Mouse (Mus musculus): ENCODE results near the gene Fosl2. TPM values are rescaled to one million over a fixed set of nuclear protein-coding genes. Genes with fewer than 3 reads are reported as not detected.
A peak's percentile ranks its signal among the peaks of the same experiment; 100 is the strongest.

Gene Fosl2
- polyA plus RNA-seq, 1 experiment from 2014 or later, result 5.8 TPM

DNA sequence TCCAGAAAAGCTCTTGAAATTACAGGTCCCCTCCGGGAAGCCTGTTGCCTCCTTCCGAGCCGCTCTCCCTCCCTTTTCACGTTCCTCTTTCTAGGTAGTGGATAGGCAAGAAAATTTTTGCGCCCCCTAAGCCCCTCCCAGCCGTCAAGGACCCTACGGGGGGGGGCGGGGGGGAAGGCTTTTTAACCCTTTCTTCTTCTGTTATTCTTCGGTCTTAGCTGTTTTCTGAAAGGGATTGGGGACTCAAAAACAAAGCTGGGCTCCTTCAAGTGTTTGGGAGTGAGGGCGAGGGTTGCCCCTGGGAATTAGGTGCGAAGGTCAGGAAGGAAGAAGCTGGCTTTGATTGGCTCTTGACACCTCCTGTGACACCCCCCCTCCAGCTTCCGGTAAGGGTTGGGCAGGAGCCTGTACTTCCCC is 1.5 kb downstream of the Fosl2 start:
- Histone ChIP-seq H3K27ac (ENCODE audit: low read depth, low read length) (peak overlapping the region; percentile 97), H3K4me3 (ENCODE audit: low read depth, low read length) (peak overlapping the region; percentile 73), H3K9me3 (ENCODE audit: control insufficient read depth) (no peaks in the 10 kb centered on the region), H3K36me3 (ENCODE audit: control insufficient read depth, insufficient read depth) (0 out of 2 replicates have a peak, but pooled peaks cover under 1% of the 10 kb centered on the region), H3K27me3 (replicated peaks; ENCODE audit: control insufficient read depth, insufficient read depth, low read length) (no peaks in the 10 kb centered on the region), H3K4me1 (replicated peaks; ENCODE audit: control insufficient read depth, insufficient read depth, low read length) (peaks cover 5% of the 10 kb centered on the region), H3K4me2 (replicated peaks; ENCODE audit: low read depth) (peak overlapping the region; percentile 86), H3K9ac (ENCODE audit: low read depth, low read length) (peak overlapping the region; percentile 92)
- ATAC-seq, result no peak
- TF ChIP-seq CTCF (IDR thresholded peaks at IDR 0.05; ENCODE audit: low read depth), result no peak
- under 1% methylated on average over 12 of the region's 12 CpGs for WGBS

DNA sequence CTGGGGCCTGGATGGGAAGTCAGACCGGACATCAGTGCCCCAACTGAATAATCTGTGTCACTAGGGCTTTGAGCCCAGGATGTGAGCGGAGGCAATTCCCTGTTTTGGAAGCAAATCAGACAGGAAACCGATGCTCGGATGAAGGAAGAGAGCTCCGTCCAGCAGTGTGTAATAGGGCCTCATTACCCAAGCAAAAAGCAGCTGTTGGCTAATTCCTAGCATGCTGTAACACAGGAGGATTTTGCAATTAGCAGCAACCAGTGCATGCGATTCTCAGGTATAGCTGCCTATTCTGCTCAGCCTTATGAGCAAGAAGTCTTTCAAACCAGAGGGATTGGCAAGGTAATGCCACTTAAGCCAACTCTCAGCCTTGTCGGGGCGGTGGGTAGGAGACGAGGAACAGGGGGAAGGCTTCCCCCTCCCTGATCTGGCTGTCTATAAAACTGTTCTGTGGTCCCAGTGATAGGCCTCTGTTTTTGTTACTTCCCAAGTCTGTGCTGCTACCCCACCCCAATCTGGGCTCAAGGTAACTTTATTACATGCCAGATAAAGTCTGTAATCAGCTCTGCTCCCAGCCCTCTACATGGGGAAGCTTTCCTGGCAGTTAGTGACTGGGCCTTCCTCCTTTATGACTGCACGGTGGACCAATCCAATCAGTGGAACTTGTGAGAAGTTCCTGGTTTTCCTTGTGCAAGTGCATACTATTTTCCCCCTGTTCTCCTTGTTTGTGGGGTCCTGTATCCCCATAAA is 3.0 kb downstream of the Fosl2 start:
- Histone ChIP-seq H3K4me1 (replicated peaks; ENCODE audit: control insufficient read depth, insufficient read depth, low read length) (peaks cover 11% of the 10 kb centered on the region; the same call in 1 of the 2 replicates), H3K27ac (ENCODE audit: low read depth, low read length) (peak overlapping the region; percentile 97), H3K36me3 (ENCODE audit: control insufficient read depth, insufficient read depth) (peaks cover 10% of the 10 kb centered on the region; the same call in 1 of the 2 replicates), H3K4me2 (replicated peaks; ENCODE audit: low read depth) (peak overlapping the region; percentile 86), H3K4me3 (ENCODE audit: low read depth, low read length) (peak overlapping the region; percentile 73), H3K27me3 (replicated peaks; ENCODE audit: control insufficient read depth, insufficient read depth, low read length) (no peaks in the 10 kb centered on the region), H3K9me3 (ENCODE audit: control insufficient read depth) (no peaks in the 10 kb centered on the region), H3K9ac (ENCODE audit: low read depth, low read length) (peak overlapping the region; percentile 92)
- TF ChIP-seq CTCF (IDR thresholded peaks at IDR 0.05; ENCODE audit: low read depth), result no peak
- 5% methylated on average over 10 of the region's 10 CpGs for WGBS
- peak; percentile 34 for ATAC-seq

DNA sequence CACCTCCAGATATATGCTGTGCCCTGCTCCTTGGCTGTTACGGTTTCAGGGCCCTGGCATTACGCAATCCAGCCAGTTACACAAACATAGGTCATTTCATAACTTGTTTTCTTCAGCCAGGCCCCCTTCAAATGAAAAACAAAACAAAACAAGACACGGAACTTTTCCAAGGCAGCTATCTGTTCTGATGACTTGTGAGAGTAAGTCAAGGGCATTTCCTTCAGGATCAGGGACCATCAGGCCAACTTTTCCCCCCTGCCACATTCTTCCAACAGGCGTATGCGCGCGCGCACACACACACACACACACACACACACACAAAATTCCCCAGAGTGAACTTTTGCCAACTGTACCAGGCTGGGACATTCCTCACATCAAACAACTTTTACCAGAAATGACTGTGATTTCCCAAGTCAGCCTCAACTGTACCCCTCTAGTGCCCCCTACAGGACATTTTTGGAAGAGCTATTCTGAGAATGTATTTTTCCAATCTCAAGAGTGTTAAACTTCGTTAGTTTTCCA is 4.0 kb downstream of the Fosl2 start:
- no peaks in the 10 kb centered on the region for H3K27me3 ChIP-seq (replicated peaks; ENCODE audit: control insufficient read depth, insufficient read depth, low read length)
- H3K4me2 ChIP-seq (replicated peaks; ENCODE audit: low read depth), result peak overlapping the region; percentile 86
- H3K9me3 ChIP-seq (ENCODE audit: control insufficient read depth), result no peaks in the 10 kb centered on the region
- WGBS, result 10% methylated on average over 9 of the region's 9 CpGs
- H3K9ac ChIP-seq (ENCODE audit: low read depth, low read length), result peak overlapping the region; percentile 92; the same call in 1 of the 2 replicates
- H3K4me3 ChIP-seq (ENCODE audit: low read depth, low read length), result peak overlapping the region; percentile 73
- H3K4me1 ChIP-seq (replicated peaks; ENCODE audit: control insufficient read depth, insufficient read depth, low read length), result peaks cover 6% of the 10 kb centered on the region; the same call in 1 of the 2 replicates
- TF ChIP-seq CTCF (IDR thresholded peaks at IDR 0.05; ENCODE audit: low read depth), result peak; percentile 90
- H3K36me3 ChIP-seq (ENCODE audit: control insufficient read depth, insufficient read depth), result peaks cover 10% of the 10 kb centered on the region; the same call in 1 of the 2 replicates
- ATAC-seq, result no peak
- H3K27ac ChIP-seq (ENCODE audit: low read depth, low read length), result peak overlapping the region; percentile 97

DNA sequence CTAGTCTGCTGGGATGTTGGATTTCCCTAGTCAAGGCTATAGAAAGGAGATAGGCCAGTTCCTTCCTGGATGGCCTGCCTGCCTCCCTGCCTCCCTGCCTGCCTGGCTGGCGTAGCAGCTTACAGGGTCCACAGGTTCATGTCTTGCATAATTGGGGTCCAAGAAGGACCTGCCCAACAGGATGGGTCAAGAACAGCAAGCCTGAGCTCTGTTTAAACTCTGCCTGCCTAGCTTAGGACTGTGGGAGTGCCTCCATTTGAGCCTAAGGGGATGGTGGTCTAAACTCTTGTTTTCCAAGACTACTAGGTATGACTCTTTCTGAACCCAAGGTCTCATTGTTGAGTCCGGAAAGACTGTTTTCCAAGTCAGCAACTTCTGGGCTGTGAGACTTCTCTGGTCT is 6.3 kb downstream of the Fosl2 start:
- peak overlapping the region; percentile 13; the same call in 1 of the 2 replicates for H3K4me2 ChIP-seq (replicated peaks; ENCODE audit: low read depth)
- H3K4me3 ChIP-seq (ENCODE audit: low read depth, low read length), result no peak overlapping the region
- no peak overlapping the region for H3K9ac ChIP-seq (ENCODE audit: low read depth, low read length)
- H3K4me1 ChIP-seq (replicated peaks; ENCODE audit: control insufficient read depth, insufficient read depth, low read length), result peaks cover 6% of the 10 kb centered on the region; the same call in 1 of the 2 replicates
- peak overlapping the region; percentile 54; the same call in 1 of the 2 replicates for H3K27ac ChIP-seq (ENCODE audit: low read depth, low read length)
- peaks cover 28% of the 10 kb centered on the region; the same call in 1 of the 2 replicates for H3K36me3 ChIP-seq (ENCODE audit: control insufficient read depth, insufficient read depth)
- TF ChIP-seq CTCF (IDR thresholded peaks at IDR 0.05; ENCODE audit: low read depth), result no peak
- 59% methylated on average over 2 of the region's 2 CpGs for WGBS
- H3K9me3 ChIP-seq (ENCODE audit: control insufficient read depth), result no peaks in the 10 kb centered on the region
- no peak for ATAC-seq
- H3K27me3 ChIP-seq (replicated peaks; ENCODE audit: control insufficient read depth, insufficient read depth, low read length), result no peaks in the 10 kb centered on the region

DNA sequence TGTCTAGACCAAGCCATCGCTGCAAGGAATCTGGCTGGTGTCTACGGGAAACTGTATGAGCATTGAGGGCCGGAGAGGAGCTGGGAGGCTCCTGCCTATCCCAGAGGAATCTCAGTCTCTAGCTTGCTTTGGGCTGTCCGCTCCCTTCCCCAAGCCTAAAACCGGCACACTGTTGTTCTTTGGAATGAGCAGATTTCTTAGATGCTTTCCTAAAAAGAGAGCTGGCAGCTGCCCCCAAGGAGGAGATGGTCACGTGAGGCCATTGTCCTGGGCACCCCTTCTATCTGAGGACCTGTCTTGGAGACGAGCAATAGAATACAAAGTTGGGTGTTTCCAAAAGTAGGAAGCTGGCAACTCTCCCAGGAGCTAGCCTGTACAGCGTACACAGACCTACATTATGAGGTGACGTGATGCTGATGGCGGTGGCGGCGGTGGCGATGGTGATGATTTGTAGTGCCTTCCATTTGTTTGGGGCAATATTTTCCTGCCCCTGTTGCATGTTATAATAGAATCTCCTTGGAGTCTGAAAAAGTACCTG is 7.9 kb downstream of the Fosl2 start:
- no peaks in the 10 kb centered on the region for H3K9me3 ChIP-seq (ENCODE audit: control insufficient read depth)
- H3K4me1 ChIP-seq (replicated peaks; ENCODE audit: control insufficient read depth, insufficient read depth, low read length), result peaks cover 6% of the 10 kb centered on the region; the same call in 1 of the 2 replicates
- H3K27ac ChIP-seq (ENCODE audit: low read depth, low read length), result no peak overlapping the region
- no peak for TF ChIP-seq CTCF (IDR thresholded peaks at IDR 0.05; ENCODE audit: low read depth)
- H3K4me2 ChIP-seq (replicated peaks; ENCODE audit: low read depth), result no peak overlapping the region
- no peaks in the 10 kb centered on the region for H3K27me3 ChIP-seq (replicated peaks; ENCODE audit: control insufficient read depth, insufficient read depth, low read length)
- H3K9ac ChIP-seq (ENCODE audit: low read depth, low read length), result no peak overlapping the region
- H3K4me3 ChIP-seq (ENCODE audit: low read depth, low read length), result no peak overlapping the region
- WGBS, result 61% methylated on average over 13 of the region's 13 CpGs
- ATAC-seq, result no peak
- peaks cover 44% of the 10 kb centered on the region for H3K36me3 ChIP-seq (ENCODE audit: control insufficient read depth, insufficient read depth)

DNA sequence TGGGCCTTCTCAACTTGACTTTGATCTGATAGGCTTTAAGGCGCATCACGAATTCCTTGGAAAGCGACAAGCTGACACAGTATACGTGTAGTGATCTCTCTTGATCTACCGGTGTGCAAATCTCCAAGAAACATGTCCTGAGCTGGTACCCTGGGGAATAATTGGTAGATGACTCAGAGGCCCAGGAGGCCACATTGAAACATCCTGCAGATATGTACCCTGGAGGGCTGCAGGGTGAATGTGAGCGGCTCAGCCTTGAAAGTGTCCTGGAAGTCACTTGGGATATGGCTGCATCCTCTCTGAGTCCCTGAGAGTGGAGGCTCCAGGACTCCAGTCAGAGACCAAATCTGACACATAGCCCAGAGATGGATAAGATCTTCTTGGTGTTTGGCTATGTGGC is 10.7 kb downstream of the Fosl2 start:
- Histone ChIP-seq H3K4me3 (ENCODE audit: low read depth, low read length) (no peak overlapping the region), H3K9me3 (ENCODE audit: control insufficient read depth) (no peaks in the 10 kb centered on the region), H3K4me2 (replicated peaks; ENCODE audit: low read depth) (no peak overlapping the region), H3K27me3 (replicated peaks; ENCODE audit: control insufficient read depth, insufficient read depth, low read length) (no peaks in the 10 kb centered on the region), H3K4me1 (replicated peaks; ENCODE audit: control insufficient read depth, insufficient read depth, low read length) (peaks cover 6% of the 10 kb centered on the region; the same call in 1 of the 2 replicates), H3K9ac (ENCODE audit: low read depth, low read length) (no peak overlapping the region), H3K36me3 (ENCODE audit: control insufficient read depth, insufficient read depth) (peaks cover 72% of the 10 kb centered on the region), H3K27ac (ENCODE audit: low read depth, low read length) (no peak overlapping the region)
- TF ChIP-seq CTCF (IDR thresholded peaks at IDR 0.05; ENCODE audit: low read depth), result no peak
- no peak for ATAC-seq
- 85% methylated on average over 6 of the region's 6 CpGs for WGBS
